Mouse (Mus musculus): ENCODE data around the gene Ablim1.

DNA sequence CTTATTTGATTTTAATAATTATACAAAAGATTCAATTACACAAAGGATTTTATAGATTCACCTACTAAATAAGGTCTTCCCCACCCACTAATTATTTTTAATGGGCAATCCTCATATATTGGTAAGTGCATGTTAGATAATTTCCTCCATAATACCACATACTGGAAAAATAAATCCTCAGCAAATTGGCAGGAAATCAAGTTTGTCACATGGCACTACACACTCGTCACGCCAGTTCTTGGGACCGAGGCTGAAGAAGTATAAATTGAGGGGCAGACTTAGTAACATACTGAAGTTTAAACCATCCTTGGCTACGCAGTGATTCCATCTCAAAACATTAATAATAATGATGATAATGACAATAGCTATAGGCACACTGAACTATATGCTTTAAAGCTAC is 8.1 kb downstream of the Ablim1 start:
- TF ChIP-seq CTCF (IDR thresholded peaks at IDR 0.05; ENCODE audit: low read depth, low read length): no peak
- TF ChIP-seq EP300 (IDR thresholded peaks at IDR 0.05; ENCODE audit: insufficient read depth, low read depth, low read length): no peak
- no peak for TF ChIP-seq POLR2A (IDR thresholded peaks at IDR 0.05; ENCODE audit: insufficient read depth, low read length)
